Mouse (Mus musculus) right cerebral cortex, postnatal 14 days (tissue): Measurements from ENCODE around the gene Tnp1.

Experiments used
- DNase-seq: peaks from one replicate; pipeline ENCODE4 v3.0.0; 2022

Tnp1 gene

DNA sequence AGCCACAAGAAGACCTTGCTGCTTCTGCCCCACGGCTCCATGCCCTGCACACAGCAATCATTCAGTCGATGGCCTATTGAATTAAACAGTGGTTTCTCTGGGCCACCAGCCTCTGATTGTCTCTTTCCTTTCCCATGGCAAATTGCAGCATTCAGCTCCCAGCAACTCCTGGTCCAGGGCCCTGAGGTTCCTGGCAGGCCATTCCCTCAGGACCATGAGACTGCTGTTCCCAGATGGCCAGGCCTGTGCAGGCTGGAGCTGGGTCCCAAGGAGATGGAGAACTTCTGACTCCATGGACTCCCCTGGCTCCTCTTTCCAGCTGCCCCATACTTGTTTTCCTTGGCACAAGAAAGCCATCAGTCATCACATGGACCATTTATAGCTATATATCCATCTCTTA is 10.8 kb downstream of the Tnp1 start:
- DNase-seq, result peak; percentile 6

DNA sequence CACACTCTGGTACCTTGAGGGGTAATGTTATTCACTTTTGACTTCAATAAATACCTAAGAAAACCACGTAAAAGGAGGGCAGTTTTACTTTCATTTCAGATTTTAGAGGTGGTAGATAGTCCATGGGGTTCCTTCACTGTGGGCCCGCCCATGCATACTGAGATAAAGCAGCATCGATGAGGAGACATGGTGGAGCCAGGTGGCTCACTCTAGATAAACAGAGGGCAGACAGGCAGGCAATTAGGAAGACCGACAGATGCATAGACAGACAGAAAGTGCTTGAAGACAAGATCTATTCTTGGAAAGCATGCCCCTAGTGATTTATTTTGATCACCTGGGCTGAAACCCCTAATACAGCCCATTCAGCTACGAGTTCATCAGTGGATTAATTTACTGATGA is 13.1 kb downstream of the Tnp1 start:
- no peak for DNase-seq

DNA sequence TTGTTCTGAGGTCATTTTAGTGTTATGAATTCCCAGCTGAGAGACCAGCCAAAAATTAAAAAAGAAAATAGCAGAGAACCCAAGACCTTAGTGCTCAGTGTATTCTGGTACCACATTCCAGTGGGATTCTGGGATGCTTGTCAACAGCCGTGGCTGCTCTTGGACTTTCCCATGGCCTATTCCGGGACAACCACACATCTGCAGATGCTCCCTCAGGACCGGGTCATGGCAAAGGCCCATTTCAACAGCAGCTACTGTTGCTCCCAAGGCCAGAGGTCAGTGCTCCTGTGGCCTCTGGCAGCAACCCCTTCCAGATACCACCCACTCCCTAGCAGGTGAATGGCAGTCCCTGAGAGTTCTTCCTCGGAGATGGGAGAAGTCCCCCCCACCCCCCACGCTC is 13.7 kb downstream of the Tnp1 start:
- DNase-seq, result no peak

DNA sequence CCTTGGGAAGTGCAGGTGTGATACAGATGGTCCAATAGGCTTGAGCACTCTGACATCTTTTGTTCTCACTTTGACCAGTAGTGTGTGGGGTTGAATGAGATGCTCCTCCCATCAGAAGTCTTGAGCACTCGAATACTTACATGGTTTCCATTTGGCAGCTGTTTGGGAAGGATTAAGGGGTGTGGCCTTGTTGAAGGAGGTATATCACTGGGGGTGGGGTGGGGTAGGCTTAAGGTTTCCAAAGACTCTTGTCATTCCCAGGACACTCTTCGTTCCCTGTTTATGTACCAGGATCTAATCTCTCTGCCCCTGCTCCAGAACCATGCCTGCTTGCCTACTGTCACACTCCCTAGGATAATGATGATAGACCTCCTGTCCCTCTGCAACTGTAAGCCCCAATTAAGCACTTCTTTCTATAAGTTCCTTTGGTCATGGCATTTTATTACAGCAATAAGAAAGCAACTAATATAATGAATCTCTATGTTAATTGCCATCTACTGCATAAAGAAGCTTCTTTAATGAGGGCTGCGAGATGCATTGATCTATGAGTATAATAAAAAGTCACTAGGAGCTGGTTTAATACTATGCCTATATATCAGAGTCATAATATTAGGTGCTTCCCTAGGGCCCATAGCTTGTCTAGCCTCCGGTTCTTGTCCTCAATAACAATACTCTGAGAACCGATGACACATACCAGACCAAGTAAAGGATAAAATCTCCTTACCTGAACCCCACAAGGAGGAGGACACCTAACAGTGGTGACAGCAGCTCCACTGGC is 20.8 kb downstream of the Tnp1 start:
- DNase-seq, result no peak

DNA sequence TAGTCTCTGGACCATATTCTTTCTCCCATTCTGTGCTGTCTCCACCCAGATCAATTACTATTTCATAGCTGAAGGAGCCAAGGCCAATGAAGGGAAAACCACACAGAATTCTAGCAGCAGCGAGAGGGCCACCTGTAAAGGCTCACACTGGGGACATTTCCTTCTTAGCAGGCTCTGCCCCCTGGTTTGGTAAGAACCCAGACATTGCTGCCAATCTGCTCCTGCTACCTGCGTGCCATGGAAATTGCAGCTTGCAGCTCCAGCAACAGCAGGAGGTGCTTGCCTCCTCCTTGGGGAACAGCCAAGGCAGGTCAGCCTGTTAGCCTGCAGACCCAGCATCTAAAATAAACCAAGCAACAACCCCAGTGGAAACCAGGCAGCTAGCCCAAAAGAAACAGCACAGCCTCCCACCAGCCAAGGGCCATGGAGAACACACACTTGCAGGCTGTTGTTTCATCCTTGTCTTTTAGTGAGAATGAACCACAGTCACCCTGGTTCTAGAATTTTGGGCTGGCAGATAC is 22.7 kb downstream of the Tnp1 start:
- DNase-seq, result no peak

DNA sequence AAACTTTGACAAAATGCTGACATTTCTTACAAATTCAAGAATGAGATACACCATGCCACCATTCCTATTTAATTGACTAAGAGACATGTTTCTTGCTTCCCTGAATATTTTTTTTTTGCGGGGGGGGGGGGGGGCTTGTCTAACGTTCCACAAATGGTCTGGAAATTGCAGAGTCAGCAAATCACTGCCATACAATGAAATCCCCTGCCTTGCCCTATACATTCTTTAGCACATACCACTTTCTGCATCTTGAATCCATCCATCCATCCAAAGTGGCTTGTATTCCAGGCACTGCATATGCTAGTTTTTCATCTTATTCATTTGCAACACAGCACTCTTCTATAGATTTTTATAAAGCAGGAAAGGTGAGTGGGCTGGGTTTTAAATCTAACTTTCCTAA is 23.5 kb downstream of the Tnp1 start:
- no peak for DNase-seq

DNA sequence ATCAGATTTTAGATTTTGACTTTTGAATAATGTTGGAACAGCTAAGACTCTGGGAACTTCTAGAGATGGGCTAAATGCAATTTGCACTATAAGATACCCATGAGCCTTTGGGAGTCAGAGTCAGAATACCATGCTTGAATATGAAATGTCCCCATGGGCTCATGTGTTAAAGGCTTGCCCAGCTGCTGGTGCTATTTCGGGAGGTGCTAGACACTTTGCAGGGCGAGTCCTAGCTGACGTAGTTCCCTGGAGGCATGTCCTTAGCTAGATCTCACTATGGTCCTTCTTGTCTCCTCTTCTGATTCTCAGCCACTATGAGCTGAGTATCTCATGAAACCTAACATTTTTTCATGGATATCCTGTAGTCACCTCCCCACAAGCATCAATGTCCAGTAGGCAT is 26.8 kb downstream of the Tnp1 start:
- no peak for DNase-seq

DNA sequence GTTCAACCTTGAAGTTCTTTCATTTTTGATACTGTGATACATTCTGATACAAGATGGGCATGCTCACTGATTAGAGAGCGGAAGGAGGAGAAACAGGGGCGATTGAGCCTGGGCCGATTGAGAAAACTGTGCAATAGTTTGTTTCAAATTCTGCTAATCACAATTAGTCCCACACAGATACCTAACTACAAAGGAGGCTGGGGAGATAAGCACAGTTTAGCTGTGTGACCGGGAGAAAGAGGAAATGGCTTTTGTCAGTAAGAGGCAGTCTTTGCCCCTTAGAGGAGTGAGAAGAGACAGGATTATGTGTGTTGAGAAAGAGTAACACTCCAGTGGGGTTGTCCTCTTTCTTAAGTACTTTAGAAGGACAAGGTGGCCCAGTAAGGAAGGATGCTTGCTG is 29.0 kb downstream of the Tnp1 start:
- no peak for DNase-seq

DNA sequence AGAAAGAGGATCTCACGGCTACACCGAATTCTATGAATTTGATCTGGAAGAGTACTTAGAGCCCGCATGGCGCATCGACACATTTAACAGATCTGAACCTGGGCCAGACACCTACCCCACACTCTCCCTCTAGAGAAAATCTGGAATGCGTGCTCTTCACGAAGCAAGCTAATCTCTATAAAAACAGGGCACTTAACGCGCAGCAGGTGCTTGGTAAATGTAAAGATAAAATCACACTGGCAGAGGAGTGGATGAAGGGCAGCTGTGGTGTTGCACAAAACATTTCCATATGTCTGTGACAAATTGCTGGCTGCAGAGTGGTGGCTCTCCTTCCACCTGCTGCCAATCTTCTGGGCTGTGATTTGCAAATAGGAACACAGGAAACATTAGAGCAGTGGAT is 36.8 kb downstream of the Tnp1 start:
- no peak for DNase-seq

DNA sequence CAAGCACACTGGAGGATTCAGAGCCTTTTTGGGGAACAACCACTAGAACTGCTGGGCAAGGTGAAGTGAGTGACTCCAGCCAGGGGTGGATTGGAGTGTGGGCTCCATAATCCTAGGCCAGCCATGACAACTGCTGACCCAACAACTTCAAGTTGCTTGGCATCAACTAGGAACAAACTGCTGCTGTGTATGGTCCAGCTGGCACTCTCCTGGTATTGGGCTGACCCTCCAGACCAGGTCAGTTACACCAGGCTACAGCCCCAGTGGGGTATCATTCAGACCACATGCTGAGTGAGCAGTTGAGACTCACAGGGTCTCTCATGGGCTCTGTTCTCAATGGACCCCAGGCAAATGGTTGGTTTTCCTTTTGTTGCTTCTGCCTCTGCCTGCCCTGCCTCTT is 41.5 kb downstream of the Tnp1 start:
- no peak for DNase-seq

DNA sequence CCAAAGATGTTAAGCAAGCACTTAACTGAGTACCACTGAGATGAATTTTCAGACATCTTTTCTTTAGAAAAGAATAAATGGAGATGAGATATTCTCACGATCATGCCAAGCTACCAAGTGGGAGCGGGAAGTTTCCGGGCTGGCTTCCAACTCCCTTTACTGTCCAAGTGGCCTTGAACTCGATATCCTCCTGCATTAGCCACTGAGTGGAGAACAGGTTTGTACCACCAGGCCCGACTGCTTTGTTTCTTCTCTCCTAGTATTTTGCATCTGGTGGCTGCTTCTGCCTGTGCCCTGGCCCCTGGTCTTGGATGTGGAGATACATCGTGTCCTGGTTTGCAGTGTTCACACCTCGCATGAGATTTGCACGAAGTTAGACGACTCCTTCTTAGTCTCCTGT is 45.2 kb downstream of the Tnp1 start:
- DNase-seq, result no peak

DNA sequence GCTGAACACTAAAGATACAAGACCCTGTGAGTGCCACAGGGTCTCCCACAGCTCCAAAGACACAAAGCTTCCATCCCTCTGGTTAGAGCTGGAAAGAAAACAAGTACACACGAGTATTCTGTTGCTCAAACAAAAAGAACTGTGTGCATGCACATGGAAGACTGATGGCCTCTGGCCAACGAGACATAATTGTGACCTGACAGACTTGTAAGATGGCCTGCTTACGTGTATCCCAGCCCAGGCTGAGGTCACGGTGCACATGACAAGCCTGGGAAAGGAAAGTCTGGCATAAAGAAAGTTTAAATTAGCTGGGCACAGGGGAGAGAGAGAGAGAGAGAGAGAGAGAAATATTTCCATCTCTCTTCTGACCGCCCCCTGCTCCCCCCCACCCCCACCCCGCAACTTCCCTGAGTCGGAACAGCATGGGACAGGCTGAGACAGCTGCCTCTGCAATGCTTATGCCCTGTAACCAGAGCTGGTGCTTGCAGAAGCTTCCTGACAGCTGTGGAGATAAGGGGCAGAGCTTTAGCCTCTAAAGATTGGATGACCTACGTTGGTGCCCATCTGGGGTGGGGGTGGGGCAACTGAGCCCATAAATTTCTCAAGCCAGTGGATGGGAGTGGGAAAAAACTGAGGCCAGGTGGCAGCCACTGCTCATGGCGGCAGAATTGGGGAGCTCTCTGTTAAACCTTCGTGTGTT is 46.4 kb downstream of the Tnp1 start:
- no peak for DNase-seq

DNA sequence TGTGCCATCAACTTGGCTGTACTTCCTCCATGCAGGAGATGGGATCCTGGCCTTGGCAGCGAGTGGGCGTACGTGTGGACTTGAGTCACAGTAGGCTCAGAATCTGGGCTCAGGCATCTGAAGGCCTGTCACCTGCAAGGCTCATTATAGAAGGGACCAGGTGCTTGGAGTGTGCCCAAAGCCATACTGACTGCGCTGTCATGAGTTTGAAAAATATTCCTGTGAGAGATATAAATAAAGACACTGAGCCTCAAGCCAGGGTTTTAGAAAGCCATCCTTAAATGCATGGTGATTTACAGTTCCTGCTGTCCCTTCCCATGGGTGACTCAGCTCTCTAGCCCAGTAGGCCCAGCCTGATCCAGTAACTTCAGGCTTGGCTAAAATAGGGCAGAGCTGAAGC is 49.3 kb downstream of the Tnp1 start:
- DNase-seq, result peak; percentile 34
